Mouse (Mus musculus): ENCODE measurements around the gene Ubxn1.
"Not testable (repeated sequence)": the region's sequence is repeated elsewhere in the genome, so short reads cannot be mapped to it uniquely, and the experiment has no call there.

DNA sequence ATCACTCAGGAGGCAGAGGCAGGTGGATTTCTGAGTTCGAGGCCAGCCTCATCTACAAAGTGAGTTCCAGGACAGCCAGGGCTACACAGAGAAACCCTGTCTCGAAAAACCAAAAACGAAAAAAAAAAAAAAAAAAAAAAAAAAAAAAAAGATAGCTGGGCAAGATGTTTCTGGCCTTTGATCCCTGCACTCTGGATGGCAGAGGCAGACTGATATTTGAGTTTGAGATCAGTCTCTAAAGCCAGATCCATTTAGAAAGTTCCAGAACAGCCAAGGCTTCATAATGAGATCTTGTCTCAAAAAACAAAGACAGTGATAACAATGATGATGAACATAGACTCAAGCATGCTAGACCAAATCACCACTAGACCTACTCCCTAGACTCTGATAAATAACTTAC lies 915 bp upstream of the Ubxn1 start:
- TF ChIP-seq CTCF (IDR thresholded peaks at IDR 0.05; ENCODE audit: borderline replicate concordance, insufficient read depth, low read depth, low read length); POLR2A (IDR thresholded peaks at IDR 0.05; ENCODE audit: borderline replicate concordance, insufficient read depth, low read length): not testable (repeated sequence)
